Comparison of ENCODE assay signal across 23 mouse cellular contexts in genomic region chr3:103623893-103624470, GRCm38 (mm10). TPM values are rescaled to one million over a fixed set of nuclear protein-coding genes. Genes with fewer than 3 reads are reported as not detected.
DNase-seq lines count a peak whose midpoint lies in the region; ATAC-seq and TF ChIP-seq lines count a peak whose summit lies in the region.
"Had no signal": no experiment of that assay in that cellular context is flagged by ENCODE, and none has a peak within 500 bp of the region (broad histone marks: within the 10 kb centered on the region; RNA-seq: fewer than 3 reads in every experiment).

No protein-coding gene starts in this region.

- H3K9ac ChIP-seq in midbrain, embryonic 11.5 days (ENCODE audit: low read length), result no peak overlapping the region
- no peak overlapping the region for H3K9ac ChIP-seq in midbrain, embryonic 15.5 days
- H3K9ac ChIP-seq: hindbrain, embryonic 15.5 days; intestine, embryonic 15.5 days; midbrain, embryonic 13.5 days; neural tube, embryonic 15.5 days; stomach, embryonic 15.5 days had no signal

- no peaks in the 10 kb centered on the region for H3K36me3 ChIP-seq in midbrain, embryonic 11.5 days (ENCODE audit: control insufficient read depth, insufficient read depth, low read length)
- H3K36me3 ChIP-seq in midbrain, embryonic 15.5 days (replicated peaks), result no peaks in the 10 kb centered on the region
- H3K36me3 ChIP-seq: embryonic facial prominence, embryonic 10.5 days; forebrain, embryonic 10.5 days; heart, embryonic 10.5 days; hindbrain, embryonic 15.5 days; intestine, embryonic 15.5 days; midbrain, embryonic 13.5 days; neural tube, embryonic 15.5 days; stomach, embryonic 15.5 days had no signal

- no peak for TF ChIP-seq CTCF in olfactory bulb, adult 2 months (IDR thresholded peaks at IDR 0.05; ENCODE audit: insufficient read depth, low read depth, low read length)

- H3K4me3 ChIP-seq in midbrain, embryonic 11.5 days (ENCODE audit: low read depth, low read length), result no peak overlapping the region
- no peak overlapping the region for H3K4me3 ChIP-seq in midbrain, embryonic 15.5 days
- H3K4me3 ChIP-seq in olfactory bulb, adult 2 months (ENCODE audit: insufficient read depth, low read depth, low read length), result no peak overlapping the region
- H3K4me3 ChIP-seq: embryonic facial prominence, embryonic 10.5 days; forebrain, embryonic 10.5 days; heart, embryonic 10.5 days; hindbrain, embryonic 15.5 days; intestine, embryonic 15.5 days; midbrain, embryonic 13.5 days; neural tube, embryonic 15.5 days; stomach, embryonic 15.5 days had no signal

- H3K27me3 ChIP-seq in midbrain, embryonic 11.5 days (ENCODE audit: control insufficient read depth, insufficient read depth, low read length), result no peaks in the 10 kb centered on the region
- H3K27me3 ChIP-seq in midbrain, embryonic 15.5 days (replicated peaks), result no peaks in the 10 kb centered on the region
- H3K27me3 ChIP-seq: hindbrain, embryonic 15.5 days; intestine, embryonic 15.5 days; midbrain, embryonic 13.5 days; neural tube, embryonic 15.5 days; stomach, embryonic 15.5 days had no signal

- H3K4me1 ChIP-seq in midbrain, embryonic 11.5 days (ENCODE audit: control insufficient read depth, insufficient read depth, low read length), result no peaks in the 10 kb centered on the region
- H3K4me1 ChIP-seq in midbrain, embryonic 15.5 days, result no peaks in the 10 kb centered on the region
- H3K4me1 ChIP-seq in olfactory bulb, adult 2 months (ENCODE audit: control insufficient read depth, insufficient read depth, low read length), result peaks cover 17% of the 10 kb centered on the region
- H3K4me1 ChIP-seq: heart, embryonic 10.5 days had no signal

- no peak for TF ChIP-seq POLR2A in olfactory bulb, adult 2 months (IDR thresholded peaks at IDR 0.05; ENCODE audit: insufficient read depth, low read depth, low read length)

- WGBS in midbrain, embryonic 11.5 days, result 90% methylated on average over 10 of the region's 10 CpGs
- 84% methylated on average over 10 of the region's 10 CpGs for WGBS in midbrain, embryonic 15.5 days
- 46% methylated on average over 10 of the region's 10 CpGs for WGBS in olfactory bulb, adult 2 months

- no peak overlapping the region for H3K4me2 ChIP-seq in midbrain, embryonic 11.5 days
- no peak overlapping the region for H3K4me2 ChIP-seq in midbrain, embryonic 15.5 days
- H3K4me2 ChIP-seq: hindbrain, embryonic 15.5 days; intestine, embryonic 15.5 days; midbrain, embryonic 13.5 days; neural tube, embryonic 15.5 days; stomach, embryonic 15.5 days had no signal

- H3K27ac ChIP-seq in midbrain, embryonic 11.5 days (ENCODE audit: low read depth, low read length), result no peak overlapping the region
- H3K27ac ChIP-seq in midbrain, embryonic 15.5 days, result no peak overlapping the region
- H3K27ac ChIP-seq in olfactory bulb, adult 2 months (ENCODE audit: insufficient read depth, low read depth, low read length), result 0 out of 2 replicates have a peak overlapping the region, but pooled peaks have one; percentile 54
- H3K27ac ChIP-seq: embryonic facial prominence, embryonic 10.5 days; forebrain, embryonic 10.5 days; heart, embryonic 10.5 days; hindbrain, embryonic 15.5 days; intestine, embryonic 15.5 days; midbrain, embryonic 13.5 days; neural tube, embryonic 15.5 days; stomach, embryonic 15.5 days had no signal

- peak; percentile 47; the same call in 1 of the 2 replicates for ATAC-seq in cerebellum, adult (ENCODE audit: insufficient number of reproducible peaks, low FRiP score, low TSS enrichment)
- no peak for ATAC-seq in midbrain, embryonic 11.5 days (ENCODE audit: low FRiP score)
- no peak for ATAC-seq in midbrain, embryonic 15.5 days (replicated peaks)
- ATAC-seq in erythroblast, adult 5-6 weeks (replicated peaks; ENCODE audit: low FRiP score, poor library complexity, severe bottlenecking), result no peak
- ATAC-seq: intestine, embryonic 15.5 days; midbrain, embryonic 13.5 days had no signal

- no peaks in the 10 kb centered on the region for H3K9me3 ChIP-seq in midbrain, embryonic 11.5 days (ENCODE audit: control insufficient read depth, low read length)
- no peaks in the 10 kb centered on the region for H3K9me3 ChIP-seq in midbrain, embryonic 15.5 days
- H3K9me3 ChIP-seq: embryonic facial prominence, embryonic 10.5 days; forebrain, embryonic 10.5 days; heart, embryonic 10.5 days; hindbrain, embryonic 15.5 days; intestine, embryonic 15.5 days; midbrain, embryonic 13.5 days; neural tube, embryonic 15.5 days; stomach, embryonic 15.5 days had no signal

- no peak for DNase-seq in cerebellum, adult 9-10 months
- peak; percentile 68 for DNase-seq in midbrain, embryonic 11.5 days (ENCODE audit: low spot score, missing footprints)
- peak; percentile 46 for DNase-seq in cerebellum, adult 9-11 months
- no peak for DNase-seq in lung, postnatal 10 days
- DNase-seq: heart, postnatal 4 days; kidney, adult 8-10 months; thymus, postnatal 25 days had no signal

RNA-seq across cellular contexts. Expression of gene Atg4a-ps, which starts 21.9 kb away (rescaled TPM):
- 0.08 and 0.19 TPM in 2 replicates for polyA plus RNA-seq in midbrain, embryonic 11.5 days (2014; fragmentation: Nextera tagmentation; extraction: Ambion mirVana)
- polyA plus RNA-seq in midbrain, embryonic 15.5 days (2015; fragmentation: Nextera tagmentation; extraction: Ambion mirVana), result not detected in 2 replicates
- polyA plus RNA-seq in olfactory bulb, adult 2 months (2012; ENCODE audit: insufficient read depth, insufficient read length, low replicate concordance, missing spikeins), result not detected in 2 replicates
- total RNA-seq in erythroblast, adult 5-6 weeks (2015; ENCODE audit: low replicate concordance), result 1.5 and 4.2 TPM in 2 replicates
- 6.0 and 12.7 TPM in 2 replicates for total RNA-seq in erythroblast, adult 5-6 weeks (2017; ENCODE audit: low replicate concordance)
- polyA plus RNA-seq: hindbrain, embryonic 15.5 days; intestine, embryonic 15.5 days; liver, adult 2 months had no signal

RNA-seq across cellular contexts. Expression of gene Syt6, which starts 49.0 kb away (rescaled TPM):
- polyA plus RNA-seq in midbrain, embryonic 11.5 days (2014; fragmentation: Nextera tagmentation; extraction: Ambion mirVana), result 4.3 and 5.6 TPM in 2 replicates
- polyA plus RNA-seq in midbrain, embryonic 15.5 days (2015; fragmentation: Nextera tagmentation; extraction: Ambion mirVana), result 17.1 and 17.4 TPM in 2 replicates
- polyA plus RNA-seq in olfactory bulb, adult 2 months (2012; ENCODE audit: insufficient read depth, insufficient read length, low replicate concordance, missing spikeins), result 104 and 138 TPM in 2 replicates
- not detected in 2 replicates for total RNA-seq in erythroblast, adult 5-6 weeks (2015; ENCODE audit: low replicate concordance)
- 0.94 and 3.6 TPM in 2 replicates for total RNA-seq in erythroblast, adult 5-6 weeks (2017; ENCODE audit: low replicate concordance)
- total RNA-seq: gastrocnemius, adult 18-20 months; gastrocnemius, postnatal 4 days; heart, postnatal 4 days; liver, adult 2 months had no signal
- polyA plus RNA-seq: liver, adult 2 months; liver, embryonic 16.5 days had no signal

Comparison
In these comparisons a context has a peak if more than half of its experiments do, and no peak if none do; other contexts are left out.
1. DNase-seq: peak in midbrain, embryonic 11.5 days (single experiment) and cerebellum, adult 9-11 months (single experiment); none in cerebellum, adult 9-10 months (single experiment) and lung, postnatal 10 days (single experiment).